Mouse (Mus musculus) liver, embryonic 14.5 days (tissue): ENCODE measurements around the gene Igf1r.

Experiments used
- CTCF ChIP-seq: IDR thresholded peaks from 2 replicates; pipeline ENCODE4 v1.5.1; 2016; ENCODE audit warnings: antibody characterized with exemption, low read depth, control low read depth
- EP300 ChIP-seq: IDR thresholded peaks from 2 replicates; pipeline ENCODE4 v1.6.1; 2016; ENCODE audit warnings: antibody characterized with exemption, low read depth

GRCm38 (mm10) chr7:68071749-68072148, 119.1 kb downstream of the Igf1r start:
- TF ChIP-seq CTCF (no peak), EP300 (no peak)
